Mouse (Mus musculus): ENCODE data around the gene Cdc42ep4.

- TF ChIP-seq E2F4 (IDR thresholded peaks at IDR 0.05; ENCODE audit: insufficient read depth) (no peak), USF1 (IDR thresholded peaks at IDR 0.05; ENCODE audit: low read depth) (no peak), POLR2A (IDR thresholded peaks at IDR 0.05; ENCODE audit: insufficient read length, low read depth) (no peak), TCF12 (IDR thresholded peaks at IDR 0.05; ENCODE audit: insufficient read depth, poor library complexity, severe bottlenecking) (no peak), MAX (IDR thresholded peaks at IDR 0.05; ENCODE audit: low read depth) (no peak), MYOG (IDR thresholded peaks at IDR 0.05; ENCODE audit: control insufficient read depth in 1 of 3, insufficient read depth in 1 of 3, insufficient read length in 2 of 3, low read depth in 2 of 3) (no peak), POLR2AphosphoS2 (IDR thresholded peaks at IDR 0.05; ENCODE audit: insufficient read length, low read depth) (no peak), SRF (IDR thresholded peaks at IDR 0.05; ENCODE audit: control insufficient read depth, insufficient read length, low read depth) (no peak), CEBPB (IDR thresholded peaks at IDR 0.05; ENCODE audit: insufficient read depth, poor library complexity, severe bottlenecking) (no peak), MYOD1 (IDR thresholded peaks at IDR 0.05; ENCODE audit: control insufficient read depth in 1 of 3, insufficient read length in 2 of 3, low read depth in 2 of 3) (no peak), TCF3 (IDR thresholded peaks at IDR 0.05; ENCODE audit: insufficient read length, low read depth) (no peak), REST (IDR thresholded peaks at IDR 0.05; ENCODE audit: insufficient read depth, insufficient read length) (no peak)
Observed at GRCm38 (mm10) chr11:113698013-113698545, 53.6 kb downstream of the Cdc42ep4 start.

Measured in myocyte (in vitro differentiated cells).